Mouse (Mus musculus): ENCODE measurements at regions not wholly inside any gene's neighbourhood (a gene's known extent, or its start where the extent isn't known, plus 50 kb on each side); places are given as distances from the start of the nearest gene placed in this dataset.

DNA sequence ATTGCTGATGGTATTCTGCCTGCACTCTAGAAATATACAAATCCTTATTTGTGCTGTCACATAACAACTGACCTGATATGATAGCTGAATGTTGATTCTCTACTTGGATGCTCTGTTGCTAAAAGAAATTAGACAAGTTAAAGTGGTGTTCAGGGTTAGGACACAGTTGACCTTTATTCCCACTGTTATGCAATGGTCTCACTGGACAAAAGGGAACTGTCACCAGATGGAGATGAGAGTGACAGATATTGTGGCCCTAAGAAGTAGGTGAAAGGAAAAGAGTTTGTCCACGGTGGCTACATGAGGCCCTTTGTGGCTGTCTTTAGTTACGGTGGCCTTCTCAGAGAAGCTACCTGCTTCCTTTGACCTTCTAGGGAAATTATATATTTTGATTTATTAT is 247.9 kb upstream of the Prdm1 start:
- TF ChIP-seq EP300 (IDR thresholded peaks at IDR 0.05; ENCODE audit: low read depth in 1 of 2, low read length in 2 of 2) = no peak
- no peak for TF ChIP-seq ZKSCAN1 (IDR thresholded peaks at IDR 0.05; ENCODE audit: low read depth, low read length)
- TF ChIP-seq MAZ (IDR thresholded peaks at IDR 0.05; ENCODE audit: low read depth, low read length) = no peak
- no peak for TF ChIP-seq CHD2 (IDR thresholded peaks at IDR 0.05; ENCODE audit: low read length)
- no peak for TF ChIP-seq GATA1 (IDR thresholded peaks at IDR 0.05; ENCODE audit: low read depth, low read length)
- no peak for TF ChIP-seq POLR2A (IDR thresholded peaks at IDR 0.05; ENCODE audit: control insufficient read depth in 1 of 2, insufficient read depth in 1 of 2, low read depth in 1 of 2, low read length in 2 of 2, poor library complexity in 1 of 2)
- TF ChIP-seq CTCF (IDR thresholded peaks at IDR 0.05 in 2 of 3, conservative IDR thresholded peaks at IDR 0.05 in 1 of 3; ENCODE audit: control insufficient read depth in 1 of 3, insufficient read depth in 1 of 3, low read depth in 2 of 3, low read length in 3 of 3, poor library complexity in 1 of 3, severe bottlenecking in 1 of 3) = no peak
- TF ChIP-seq ZNF384 (IDR thresholded peaks at IDR 0.05; ENCODE audit: low read depth, low read length) = no peak
- no peak for TF ChIP-seq CHD1 (IDR thresholded peaks at IDR 0.05; ENCODE audit: low read depth, low read length)
- TF ChIP-seq MYB (IDR thresholded peaks at IDR 0.05; ENCODE audit: low read depth, low read length) = no peak
- TF ChIP-seq ELF1 (IDR thresholded peaks at IDR 0.05; ENCODE audit: low read depth, low read length) = no peak
- no peak for TF ChIP-seq SMC3 (IDR thresholded peaks at IDR 0.05; ENCODE audit: low read depth, low read length)

Data from MEL (cell line).